Mouse (Mus musculus) heart, postnatal 0 days (tissue): Measurements from ENCODE around the gene Mdfi. TPM values are rescaled to one million over a fixed set of nuclear protein-coding genes. Genes with fewer than 3 reads are reported as not detected.
A peak's percentile ranks its signal among the peaks of the same experiment; 100 is the strongest.

Experiments
- ATAC-seq: fragments of 200-750 bp; cut with Nextera tagmentation; 2 replicates; pipeline ENCODE4 v1.8.0; 2017; ENCODE audit warnings: low read depth, moderate number of reproducible peaks, moderate library complexity; ENCODE audit not compliant: insufficient read depth
- DNase-seq: peaks from one replicate; pipeline ENCODE4 v3.0.0-alpha.2; 2016; ENCODE audit warnings: low spot score
- H3K27ac ChIP-seq: fragments of 300-500 bp; sonication (generic); 2 replicates; pipeline ENCODE4 v1.5.1; 2014; ENCODE audit warnings: low read depth, mild to moderate bottlenecking
- H3K27me3 ChIP-seq: fragments of 300-500 bp; sonication (generic); 2 replicates; pipeline ENCODE4 v1.6.1; 2014; ENCODE audit warnings: low read length, mixed read lengths; ENCODE audit not compliant: control insufficient read depth, insufficient read depth
- H3K36me3 ChIP-seq: fragments of 300-500 bp; sonication (generic); replicated peaks from 2 replicates; pipeline ENCODE4 v1.6.1; 2014; ENCODE audit warnings: low read length, mixed read lengths; ENCODE audit not compliant: control insufficient read depth, insufficient read depth
- H3K4me1 ChIP-seq: fragments of 300-500 bp; sonication (generic); 2 replicates; pipeline ENCODE4 v1.6.1; 2014; ENCODE audit warnings: antibody characterized with exemption; ENCODE audit not compliant: control insufficient read depth, insufficient read depth
- H3K4me2 ChIP-seq: fragments of 300-500 bp; sonication (generic); 2 replicates; pipeline ENCODE4 v1.6.1; 2014; ENCODE audit warnings: low read depth, mild to moderate bottlenecking, low read length, moderate library complexity
- H3K4me3 ChIP-seq: fragments of 300-500 bp; sonication (generic); 2 replicates; pipeline ENCODE4 v1.5.1; 2014; ENCODE audit warnings: low read depth, low read length
- H3K9ac ChIP-seq: fragments of 300-500 bp; sonication (generic); replicated peaks from 2 replicates; pipeline ENCODE4 v1.6.1; 2014; ENCODE audit warnings: low read depth, low read length, mixed read lengths
- H3K9me3 ChIP-seq: fragments of 300-500 bp; sonication (generic); replicated peaks from 2 replicates; pipeline ENCODE4 v1.6.1; 2016; ENCODE audit warnings: low read length; ENCODE audit not compliant: control insufficient read depth
- CTCF ChIP-seq: IDR thresholded peaks from 2 replicates; pipeline ENCODE4 v1.5.1; 2016; ENCODE audit warnings: antibody characterized with exemption, control low read depth, low read depth
- EP300 ChIP-seq: IDR thresholded peaks from 2 replicates; pipeline ENCODE4 v1.6.1; 2016; ENCODE audit warnings: antibody characterized with exemption, low read depth
- WGBS: fragments of 180-500 bp; shearing (Covaris S2); extraction: QIAGEN DNeasy Blood & Tissue Kit; methylation state at CpG from one replicate; pipeline ENCODE4 v1.1.7; 2014; 5-methylcytosine and 5-hydroxymethylcytosine counted together
- polyA plus RNA-seq: library from polyadenylated mRNA; unstranded; fragments of >200 nt; fragmentation: Nextera tagmentation; extraction: Ambion mirVana; gene quantifications from 2 replicates; pipeline ENCODE4 v1.2.1, GENCODE M21; 2015
- total RNA-seq: library from RNA; depleted of rRNA; stranded (reverse); fragments of >200 nt; gene quantifications from 2 replicates; pipeline ENCODE4 v1.2.3, GENCODE M21; 2014; ENCODE audit warnings: low replicate concordance

Mdfi gene
- total and polyA plus RNA-seq, 2 experiments from 2014 or later = 6.2 to 64.6 TPM

DNA sequence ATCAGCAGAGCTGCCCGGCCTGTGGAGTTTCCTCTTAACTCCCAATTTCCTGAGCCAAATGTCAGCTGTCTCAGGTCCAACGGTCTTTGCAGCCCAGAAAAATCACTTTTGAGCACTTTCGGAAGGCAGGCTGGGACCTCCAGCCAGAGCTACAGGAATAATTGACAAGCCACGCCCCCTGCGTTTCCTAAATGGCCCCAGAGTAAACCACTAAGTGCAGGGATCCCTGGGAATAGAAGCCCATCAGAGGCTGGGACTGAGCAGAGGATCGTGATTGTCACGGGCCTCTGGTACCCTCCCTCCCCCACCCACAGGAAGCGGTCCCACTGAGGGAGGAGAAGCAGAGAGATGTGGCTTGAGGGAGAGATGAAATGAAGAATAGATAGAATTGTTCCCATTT lies 31.7 kb downstream of the Mdfi start:
- no peaks in the 10 kb centered on the region for H3K4me1 ChIP-seq
- no peaks in the 10 kb centered on the region for H3K27me3 ChIP-seq
- ATAC-seq (0 out of 2 replicates have a peak, but pooled peaks have one; percentile 32), DNase-seq (no peak)
- no peaks in the 10 kb centered on the region for H3K36me3 ChIP-seq
- H3K9me3 ChIP-seq = no peaks in the 10 kb centered on the region
- H3K4me2 ChIP-seq = no peak overlapping the region
- WGBS = 18% methylated on average over 8 of the region's 8 CpGs
- no peak overlapping the region for H3K4me3 ChIP-seq
- no peak overlapping the region for H3K9ac ChIP-seq
- TF ChIP-seq CTCF = no peak
- TF ChIP-seq EP300 = no peak
- peak overlapping the region; percentile 38; the same call in 1 of the 2 replicates for H3K27ac ChIP-seq

DNA sequence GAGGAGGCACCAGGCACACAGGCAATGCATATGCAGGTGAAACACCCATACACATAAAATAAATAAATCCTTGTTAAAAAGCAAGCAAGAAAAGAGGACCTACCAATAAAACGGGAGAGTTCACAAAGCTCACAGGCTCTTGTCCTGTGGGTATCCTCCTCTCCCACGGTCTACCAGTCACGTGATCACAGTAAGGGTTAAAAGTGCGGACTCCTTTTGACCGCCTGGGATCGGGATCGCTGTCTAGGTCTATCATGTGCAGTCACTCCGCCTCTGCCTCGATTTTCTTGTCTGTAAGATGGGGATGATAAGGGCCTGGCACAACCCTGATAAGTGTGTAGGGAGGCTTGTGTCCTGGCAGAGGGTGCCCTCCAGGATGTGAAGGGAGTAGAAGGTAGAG lies 37.1 kb downstream of the Mdfi start:
- no peaks in the 10 kb centered on the region for H3K9me3 ChIP-seq
- H3K4me2 ChIP-seq = no peak overlapping the region
- DNase-seq (no peak), ATAC-seq (no peak)
- H3K36me3 ChIP-seq = no peaks in the 10 kb centered on the region
- no peaks in the 10 kb centered on the region for H3K27me3 ChIP-seq
- peaks cover 3% of the 10 kb centered on the region; the same call in 1 of the 2 replicates for H3K4me1 ChIP-seq
- 62% methylated on average over 9 of the region's 9 CpGs for WGBS
- TF ChIP-seq EP300 (no peak), CTCF (no peak)
- H3K4me3 ChIP-seq = no peak overlapping the region
- H3K9ac ChIP-seq = no peak overlapping the region
- H3K27ac ChIP-seq = no peak overlapping the region

DNA sequence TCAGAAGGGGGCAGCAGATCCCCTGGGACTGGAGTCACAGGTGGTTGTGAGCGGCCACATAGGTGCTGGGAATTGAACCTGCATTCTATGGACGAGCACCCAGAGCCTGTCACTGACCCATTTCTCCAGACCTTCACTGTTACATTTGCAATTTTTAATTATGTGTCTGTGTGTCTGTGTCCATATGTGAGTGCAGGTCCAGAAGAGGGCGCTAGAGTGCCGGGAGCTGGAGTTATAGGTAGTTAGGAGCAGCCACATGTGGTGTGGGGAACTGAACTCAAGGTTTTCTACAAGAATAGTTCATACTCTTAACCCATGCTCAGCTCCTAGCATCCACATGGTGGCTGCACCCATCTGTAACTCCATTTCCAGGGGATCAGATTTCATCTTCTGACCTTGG lies 37.5 kb downstream of the Mdfi start:
- Histone ChIP-seq H3K9ac (no peak overlapping the region), H3K9me3 (no peaks in the 10 kb centered on the region), H3K4me2 (no peak overlapping the region), H3K4me3 (no peak overlapping the region), H3K27me3 (no peaks in the 10 kb centered on the region), H3K27ac (no peak overlapping the region), H3K4me1 (peaks cover 3% of the 10 kb centered on the region; the same call in 1 of the 2 replicates), H3K36me3 (no peaks in the 10 kb centered on the region)
- whole genome bisulfite sequencing = 62% methylated on average over 4 of the region's 4 CpGs
- ATAC-seq (no peak), DNase-seq (no peak)
- peak; percentile 20; the same call in 1 of the 2 replicates for TF ChIP-seq CTCF
- no peak for TF ChIP-seq EP300

DNA sequence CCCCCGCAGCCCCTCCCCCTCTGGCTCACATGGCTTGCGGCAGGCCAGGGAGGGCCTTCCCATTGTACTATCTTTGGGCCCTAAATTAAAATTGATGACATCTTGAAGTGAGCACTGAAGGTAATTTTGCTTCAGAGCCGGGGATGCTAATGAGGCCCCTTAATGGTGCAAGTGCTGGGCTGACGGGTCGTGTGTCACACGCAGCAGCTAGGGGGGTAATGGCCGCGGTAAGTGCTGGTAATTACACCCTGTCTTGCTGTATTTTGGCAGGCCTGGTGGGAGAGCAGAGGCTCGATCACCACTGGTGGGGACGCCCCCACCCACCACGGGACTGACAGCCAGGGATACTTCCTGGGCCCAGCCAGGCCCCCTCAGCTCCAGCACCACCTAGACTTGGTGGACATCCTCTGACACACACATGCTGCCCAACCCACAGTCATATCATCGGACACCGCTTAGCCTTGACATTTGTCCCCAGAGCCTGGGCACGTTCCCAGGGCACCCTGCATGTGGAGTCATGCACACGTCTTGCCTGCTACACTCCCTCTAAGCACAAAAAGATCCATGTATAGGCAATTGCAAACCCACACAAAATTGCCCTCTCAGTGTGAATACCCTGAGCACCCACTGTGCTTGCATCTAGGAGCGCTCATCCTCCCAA lies 38.2 kb downstream of the Mdfi start:
- Histone ChIP-seq H3K4me2 (no peak overlapping the region), H3K36me3 (peaks cover 6% of the 10 kb centered on the region; the same call in 1 of the 2 replicates), H3K4me1 (peaks cover 3% of the 10 kb centered on the region; the same call in 1 of the 2 replicates), H3K9me3 (no peaks in the 10 kb centered on the region), H3K27ac (no peak overlapping the region), H3K4me3 (no peak overlapping the region), H3K9ac (no peak overlapping the region), H3K27me3 (no peaks in the 10 kb centered on the region)
- TF ChIP-seq EP300 (no peak), CTCF (no peak)
- DNase-seq (no peak), ATAC-seq (no peak)
- 46% methylated on average over 16 of the region's 16 CpGs for WGBS

DNA sequence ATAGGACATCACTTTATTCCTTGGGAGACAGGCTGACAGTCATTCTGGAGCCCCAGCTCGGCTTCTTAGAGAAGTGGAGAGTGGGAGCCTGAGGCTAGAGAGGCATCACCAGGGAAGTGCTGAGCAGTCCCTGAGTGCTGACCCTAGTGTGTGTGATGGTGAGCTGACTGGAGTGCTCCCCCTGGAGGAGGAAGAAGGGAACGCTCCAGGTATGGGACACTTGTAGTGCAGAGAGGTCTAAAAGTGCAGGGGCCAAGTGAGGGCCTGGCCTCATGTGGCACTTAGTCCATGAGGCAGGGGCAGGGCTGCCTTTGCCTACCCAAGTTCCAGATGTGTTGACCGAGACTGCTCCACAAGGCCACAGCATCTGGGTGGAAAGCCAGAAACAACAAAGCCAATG lies 39.0 kb downstream of the Mdfi start:
- 40% methylated on average over 3 of the region's 3 CpGs for WGBS
- ATAC-seq = 0 out of 2 replicates have a peak, but pooled peaks have one; percentile 27
- peak; percentile 38 for DNase-seq
- TF ChIP-seq CTCF = peak; percentile 66
- TF ChIP-seq EP300 = no peak
- Histone ChIP-seq H3K27me3 (no peaks in the 10 kb centered on the region), H3K4me2 (no peak overlapping the region), H3K4me3 (no peak overlapping the region), H3K36me3 (peaks cover 11% of the 10 kb centered on the region; the same call in 1 of the 2 replicates), H3K9ac (no peak overlapping the region), H3K27ac (no peak overlapping the region), H3K4me1 (peaks cover 3% of the 10 kb centered on the region; the same call in 1 of the 2 replicates), H3K9me3 (no peaks in the 10 kb centered on the region)
